Mouse (Mus musculus): ENCODE data around the gene Ap1s1. TPM values are rescaled to one million over a fixed set of nuclear protein-coding genes. Genes with fewer than 3 reads are reported as not detected.
A peak's percentile ranks its signal among the peaks of the same experiment; 100 is the strongest.

Ap1s1 gene
- polyA plus RNA-seq, 1 experiment, result 78.9 TPM

DNA sequence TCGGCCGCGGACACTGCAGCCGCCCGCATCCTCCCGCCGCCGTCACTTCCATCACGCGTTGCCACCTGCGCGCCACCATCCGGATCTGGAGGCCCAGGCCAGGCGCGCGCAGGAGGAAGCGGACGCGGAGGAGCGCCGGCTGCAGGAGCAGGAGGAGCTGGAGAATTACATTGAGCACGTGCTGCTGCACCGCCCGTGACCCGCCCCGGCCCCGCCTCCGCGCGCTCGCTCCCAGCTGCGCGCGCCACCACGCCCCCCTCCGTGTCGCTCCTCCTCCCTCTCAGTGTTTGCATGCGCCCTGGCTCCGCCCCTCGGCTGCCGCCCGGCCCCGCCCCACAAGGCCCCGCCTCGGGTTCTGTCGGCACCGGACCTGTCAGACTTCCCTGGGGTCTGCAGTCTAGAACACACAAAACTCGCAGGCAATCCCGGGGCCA, 13.3 kb downstream of the Ap1s1 start:
- no peak for TF ChIP-seq POLR2A (IDR thresholded peaks at IDR 0.05; ENCODE audit: insufficient read depth, low read length)
- TF ChIP-seq EP300 (IDR thresholded peaks at IDR 0.05; ENCODE audit: insufficient read depth, low read depth, low read length), result no peak
- no peak for TF ChIP-seq CTCF (IDR thresholded peaks at IDR 0.05; ENCODE audit: low read depth, low read length)
- H3K9me3 ChIP-seq (replicated peaks; ENCODE audit: control insufficient read depth, insufficient read depth, low read length, poor library complexity, severe bottlenecking), result no peaks in the 10 kb centered on the region
- no peak overlapping the region for H3K27ac ChIP-seq (ENCODE audit: insufficient read depth, low read length)
- peaks cover 8% of the 10 kb centered on the region; the same call in 1 of the 2 replicates for H3K27me3 ChIP-seq (ENCODE audit: control insufficient read depth, insufficient read depth, low read length, poor library complexity, severe bottlenecking)
- H3K9ac ChIP-seq (ENCODE audit: low read depth, poor library complexity, severe bottlenecking), result peak overlapping the region; percentile 54
- H3K4me1 ChIP-seq (ENCODE audit: control insufficient read depth, insufficient read depth, low read length), result no peaks in the 10 kb centered on the region
- peak overlapping the region; percentile 85 for H3K4me3 ChIP-seq (ENCODE audit: low read depth, low read length)
- H3K36me3 ChIP-seq (ENCODE audit: control insufficient read depth, insufficient read depth, low read length, poor library complexity, severe bottlenecking), result no peaks in the 10 kb centered on the region

GRCm38 (mm10) chr5:137032033-137032421, 13.9 kb downstream of the Ap1s1 start:
- peaks cover 8% of the 10 kb centered on the region; the same call in 1 of the 2 replicates for H3K27me3 ChIP-seq (ENCODE audit: control insufficient read depth, insufficient read depth, low read length, poor library complexity, severe bottlenecking)
- peak overlapping the region; percentile 85 for H3K4me3 ChIP-seq (ENCODE audit: low read depth, low read length)
- H3K4me1 ChIP-seq (ENCODE audit: control insufficient read depth, insufficient read depth, low read length), result no peaks in the 10 kb centered on the region
- H3K9ac ChIP-seq (ENCODE audit: low read depth, poor library complexity, severe bottlenecking), result peak overlapping the region; percentile 54
- no peaks in the 10 kb centered on the region for H3K9me3 ChIP-seq (replicated peaks; ENCODE audit: control insufficient read depth, insufficient read depth, low read length, poor library complexity, severe bottlenecking)
- H3K27ac ChIP-seq (ENCODE audit: insufficient read depth, low read length), result no peak overlapping the region
- no peaks in the 10 kb centered on the region for H3K36me3 ChIP-seq (ENCODE audit: control insufficient read depth, insufficient read depth, low read length, poor library complexity, severe bottlenecking)
- no peak for TF ChIP-seq EP300 (IDR thresholded peaks at IDR 0.05; ENCODE audit: insufficient read depth, low read depth, low read length)
- TF ChIP-seq CTCF (IDR thresholded peaks at IDR 0.05; ENCODE audit: low read depth, low read length), result peak; percentile 7

GRCm38 (mm10) chr5:137031076-137032032, 14.6 kb downstream of the Ap1s1 start:
- H3K4me3 ChIP-seq (ENCODE audit: low read depth, low read length), result peak overlapping the region; percentile 85
- no peaks in the 10 kb centered on the region for H3K36me3 ChIP-seq (ENCODE audit: control insufficient read depth, insufficient read depth, low read length, poor library complexity, severe bottlenecking)
- no peak overlapping the region for H3K27ac ChIP-seq (ENCODE audit: insufficient read depth, low read length)
- H3K9me3 ChIP-seq (replicated peaks; ENCODE audit: control insufficient read depth, insufficient read depth, low read length, poor library complexity, severe bottlenecking), result no peaks in the 10 kb centered on the region
- TF ChIP-seq POLR2A (IDR thresholded peaks at IDR 0.05; ENCODE audit: insufficient read depth, low read length), result no peak
- TF ChIP-seq CTCF (IDR thresholded peaks at IDR 0.05; ENCODE audit: low read depth, low read length), result no peak
- TF ChIP-seq EP300 (IDR thresholded peaks at IDR 0.05; ENCODE audit: insufficient read depth, low read depth, low read length), result no peak
- H3K4me1 ChIP-seq (ENCODE audit: control insufficient read depth, insufficient read depth, low read length), result no peaks in the 10 kb centered on the region
- H3K9ac ChIP-seq (ENCODE audit: low read depth, poor library complexity, severe bottlenecking), result peak overlapping the region; percentile 54
- peaks cover 8% of the 10 kb centered on the region; the same call in 1 of the 2 replicates for H3K27me3 ChIP-seq (ENCODE audit: control insufficient read depth, insufficient read depth, low read length, poor library complexity, severe bottlenecking)

DNA sequence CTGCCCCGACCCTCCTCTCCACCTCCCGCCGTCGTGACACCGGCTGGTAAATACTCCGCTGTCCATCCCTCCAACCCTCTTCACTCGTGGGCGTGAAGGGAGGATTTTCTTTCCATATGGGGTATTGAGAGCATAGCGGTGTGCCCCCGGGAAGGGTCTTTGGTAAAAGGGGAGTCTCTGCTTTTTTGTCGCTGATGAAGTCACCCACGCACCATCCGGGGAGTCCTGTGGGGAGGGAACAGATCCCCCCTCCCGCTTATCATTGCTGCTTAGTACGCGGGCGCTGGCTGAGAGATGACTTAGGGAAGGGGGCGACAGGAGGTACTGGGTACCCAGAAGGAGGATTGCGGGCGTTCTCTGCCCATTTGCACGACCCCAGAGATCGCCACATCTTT, 15.5 kb downstream of the Ap1s1 start:
- Histone ChIP-seq H3K4me1 (ENCODE audit: control insufficient read depth, insufficient read depth, low read length) (no peaks in the 10 kb centered on the region), H3K4me3 (ENCODE audit: low read depth, low read length) (no peak overlapping the region)

DNA sequence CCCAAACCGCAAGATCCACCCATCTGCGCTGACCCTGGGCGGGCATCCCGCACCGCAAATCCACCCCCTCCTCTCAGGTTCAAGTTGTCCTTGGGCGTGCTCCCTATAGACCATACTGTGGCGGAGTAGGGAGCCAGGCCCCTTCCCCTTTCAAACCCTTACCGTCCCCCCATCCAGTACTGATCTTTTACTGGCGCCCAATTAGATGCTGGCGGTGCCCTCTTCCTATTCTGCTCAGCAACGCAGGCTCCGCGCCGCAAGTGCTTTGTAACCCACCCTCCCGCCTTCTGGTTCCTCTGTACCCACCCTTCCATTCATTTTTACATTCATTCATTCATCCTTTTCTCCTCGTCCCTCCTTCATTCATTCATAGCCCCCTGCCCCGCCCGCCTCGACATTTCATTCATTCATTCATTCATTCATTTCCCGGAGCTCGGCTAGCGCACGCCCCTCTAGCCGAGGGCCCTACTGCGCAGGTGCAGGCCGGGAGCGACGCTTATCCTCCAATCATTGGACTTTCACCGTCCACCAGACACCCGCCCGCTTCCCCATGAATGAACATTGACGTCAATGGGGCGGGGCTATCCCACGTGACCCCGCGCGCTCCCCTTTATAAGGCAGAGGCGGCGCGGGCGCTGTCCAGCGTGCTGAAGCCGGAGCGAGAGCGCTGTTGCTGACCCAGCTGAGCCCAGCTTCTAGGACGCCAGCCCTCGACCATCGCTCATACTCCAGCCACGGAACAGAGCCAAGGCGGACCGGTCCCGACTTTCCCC, 16.1 kb downstream of the Ap1s1 start:
- H3K9me3 ChIP-seq (replicated peaks; ENCODE audit: control insufficient read depth, insufficient read depth, low read length, poor library complexity, severe bottlenecking), result no peaks in the 10 kb centered on the region
- peak overlapping the region; percentile 70 for H3K4me3 ChIP-seq (ENCODE audit: low read depth, low read length)
- H3K27me3 ChIP-seq (ENCODE audit: control insufficient read depth, insufficient read depth, low read length, poor library complexity, severe bottlenecking), result peaks cover 8% of the 10 kb centered on the region; the same call in 1 of the 2 replicates
- no peak for TF ChIP-seq CTCF (IDR thresholded peaks at IDR 0.05; ENCODE audit: low read depth, low read length)
- peak; percentile 46; the same call in 1 of the 2 replicates for TF ChIP-seq EP300 (IDR thresholded peaks at IDR 0.05; ENCODE audit: insufficient read depth, low read depth, low read length)
- H3K9ac ChIP-seq (ENCODE audit: low read depth, poor library complexity, severe bottlenecking), result peak overlapping the region; percentile 29
- H3K36me3 ChIP-seq (ENCODE audit: control insufficient read depth, insufficient read depth, low read length, poor library complexity, severe bottlenecking), result no peaks in the 10 kb centered on the region
- no peaks in the 10 kb centered on the region for H3K4me1 ChIP-seq (ENCODE audit: control insufficient read depth, insufficient read depth, low read length)
- H3K27ac ChIP-seq (ENCODE audit: insufficient read depth, low read length), result peak overlapping the region; percentile 17; the same call in 1 of the 2 replicates

More for the DNA sequence above, 15.5 kb downstream of the Ap1s1 start:
- no peaks in the 10 kb centered on the region for H3K36me3 ChIP-seq (ENCODE audit: control insufficient read depth, insufficient read depth, low read length, poor library complexity, severe bottlenecking)
- no peaks in the 10 kb centered on the region for H3K9me3 ChIP-seq (replicated peaks; ENCODE audit: control insufficient read depth, insufficient read depth, low read length, poor library complexity, severe bottlenecking)
- peaks cover 8% of the 10 kb centered on the region; the same call in 1 of the 2 replicates for H3K27me3 ChIP-seq (ENCODE audit: control insufficient read depth, insufficient read depth, low read length, poor library complexity, severe bottlenecking)
- H3K9ac ChIP-seq (ENCODE audit: low read depth, poor library complexity, severe bottlenecking), result no peak overlapping the region
- H3K27ac ChIP-seq (ENCODE audit: insufficient read depth, low read length), result no peak overlapping the region
- no peak for TF ChIP-seq POLR2A (IDR thresholded peaks at IDR 0.05; ENCODE audit: insufficient read depth, low read length)
- TF ChIP-seq EP300 (IDR thresholded peaks at IDR 0.05; ENCODE audit: insufficient read depth, low read depth, low read length), result no peak
- no peak for TF ChIP-seq CTCF (IDR thresholded peaks at IDR 0.05; ENCODE audit: low read depth, low read length)
